Mouse (Mus musculus) left cerebral cortex, adult 2 months (tissue): Measurements from ENCODE around the gene Ly75. TPM values are rescaled to one million over a fixed set of nuclear protein-coding genes. Genes with fewer than 3 reads are reported as not detected.

ENCODE experiments used
- DNase-seq, 2 experiments: peaks; one replicate each; pipeline ENCODE4 v3.0.0; 2021 to 2022; ENCODE audit warnings: low spot score in 2 of 2, mixed read lengths in 1 of 2; ENCODE audit errors: extremely low spot score in 1 of 2
- H3K27ac ChIP-seq: fragments of 200-600 bp; 2 replicates; pipeline ENCODE4 v1.8.1; 2022
- H3K4me3 ChIP-seq: fragments of 200-600 bp; 2 replicates; pipeline ENCODE4 v1.8.1; 2022
- CTCF ChIP-seq: fragments of 200-600 bp; IDR thresholded peaks from 2 replicates; pipeline ENCODE4 v1.8.1; 2022; ENCODE audit warnings: antibody characterized with exemption, mild to moderate bottlenecking, moderate library complexity
- intact Hi-C: fragments of 180-260 bp; cut with DNase I; formaldehyde crosslinking; loops from one replicate; pipeline ENCODE4 v1.15.1; 2025
- total RNA-seq, 2 experiments: library from RNA; stranded (reverse); gene quantifications; 2 replicates each; pipeline ENCODE4 v1.2.3; 2021

Gene Ly75
- total RNA-seq, 2 experiments from 2014 or later, result 0.68 to 0.91 TPM

DNA sequence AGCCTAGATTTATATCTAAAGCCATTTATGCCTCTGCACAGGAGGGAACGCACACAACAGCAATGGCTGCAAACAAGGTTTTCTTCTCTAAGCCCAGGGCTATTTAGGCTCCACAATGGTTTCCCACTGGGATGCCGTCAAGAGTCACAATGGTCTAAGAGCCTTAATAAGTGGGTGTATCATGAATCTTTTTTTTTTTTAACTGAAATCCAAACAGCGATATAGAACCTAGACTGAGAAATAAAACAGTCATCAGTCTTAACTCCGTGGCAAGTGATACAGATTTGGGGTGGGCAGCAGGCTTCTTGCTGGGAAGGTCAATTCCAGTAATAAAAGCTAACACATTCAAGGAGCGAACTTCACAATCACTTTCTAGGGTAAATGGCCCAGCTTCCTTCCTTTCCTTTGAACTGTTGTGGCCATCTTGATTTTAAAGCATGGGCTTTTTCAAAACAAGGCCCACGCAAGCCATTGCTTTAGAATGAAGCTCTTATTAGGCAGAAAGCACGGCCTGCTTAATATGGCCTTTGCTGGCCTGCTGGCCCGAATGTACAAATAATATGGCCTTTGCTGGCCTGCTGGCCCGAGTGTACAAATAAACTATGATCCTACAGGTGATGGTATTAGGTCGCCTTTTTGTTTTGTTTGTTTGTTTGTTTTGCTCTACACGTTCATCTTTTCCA lies 39.4 kb downstream of the Ly75 start:
- no peak overlapping the region for H3K27ac ChIP-seq
- no peak for TF ChIP-seq CTCF
- no peak overlapping the region for H3K4me3 ChIP-seq
- DNase-seq, result no peak
- intact Hi-C loops, result no loop called here

DNA sequence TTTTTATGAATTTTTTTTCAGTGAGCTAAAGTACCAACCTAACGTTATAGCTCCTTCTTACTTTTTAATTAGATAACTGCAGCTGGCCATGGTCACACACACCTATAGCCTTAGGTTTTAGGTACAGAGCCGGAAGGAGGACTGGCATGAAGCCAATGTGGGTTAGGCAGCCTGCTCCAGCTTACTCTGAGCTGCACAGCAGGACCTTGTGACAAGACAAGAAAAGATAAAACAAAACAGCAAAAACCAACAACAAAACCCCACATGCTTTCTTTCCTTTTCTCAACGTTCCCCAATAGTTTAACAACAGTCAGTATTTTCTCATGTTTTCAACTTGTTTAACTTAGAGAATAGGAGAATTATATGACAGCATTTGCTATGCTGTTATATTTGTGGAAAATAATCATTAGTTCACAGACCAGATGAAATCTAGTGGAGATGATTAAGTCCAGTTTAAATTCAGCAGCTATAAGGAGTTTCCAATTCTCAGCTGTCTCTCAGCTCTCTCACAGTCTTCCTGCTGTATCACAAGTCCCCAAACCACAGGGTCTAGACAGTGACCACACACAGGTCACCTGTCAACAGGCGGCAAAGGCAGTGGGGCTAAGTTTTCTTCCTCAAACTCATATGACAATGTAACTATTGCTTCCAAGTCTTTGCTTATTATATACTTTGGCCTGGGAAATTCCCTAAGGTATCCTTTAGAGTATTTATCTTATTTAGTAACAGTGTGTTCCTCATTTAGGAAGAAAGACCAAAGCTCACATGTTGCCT lies 40.8 kb downstream of the Ly75 start:
- no peak for DNase-seq
- Histone ChIP-seq H3K27ac (no peak overlapping the region), H3K4me3 (no peak overlapping the region)
- intact Hi-C loops, result no loop called here
- TF ChIP-seq CTCF, result no peak

DNA sequence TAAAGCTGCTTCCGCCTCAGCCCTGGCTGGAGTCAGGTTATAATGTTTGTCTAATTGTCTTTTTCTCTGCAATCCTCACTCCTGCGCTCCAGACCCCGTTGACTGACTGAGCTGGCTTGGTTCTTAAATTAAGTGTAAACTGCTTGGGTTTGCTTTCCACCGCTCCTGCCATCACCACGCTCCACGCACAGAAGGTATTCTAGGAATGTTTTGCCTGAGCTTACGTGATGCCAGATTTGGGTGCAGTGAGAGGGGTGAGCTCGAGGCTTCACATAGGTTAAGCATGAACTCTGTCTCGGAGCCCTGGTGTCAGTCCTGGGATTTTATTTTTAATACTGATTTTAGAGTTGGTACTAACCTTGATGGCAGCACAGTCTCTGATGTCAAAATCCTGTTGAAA lies 45.2 kb downstream of the Ly75 start:
- no peak for DNase-seq
- Histone ChIP-seq H3K4me3 (no peak overlapping the region), H3K27ac (no peak overlapping the region)
- intact Hi-C loops, result no loop called here
- no peak for TF ChIP-seq CTCF

DNA sequence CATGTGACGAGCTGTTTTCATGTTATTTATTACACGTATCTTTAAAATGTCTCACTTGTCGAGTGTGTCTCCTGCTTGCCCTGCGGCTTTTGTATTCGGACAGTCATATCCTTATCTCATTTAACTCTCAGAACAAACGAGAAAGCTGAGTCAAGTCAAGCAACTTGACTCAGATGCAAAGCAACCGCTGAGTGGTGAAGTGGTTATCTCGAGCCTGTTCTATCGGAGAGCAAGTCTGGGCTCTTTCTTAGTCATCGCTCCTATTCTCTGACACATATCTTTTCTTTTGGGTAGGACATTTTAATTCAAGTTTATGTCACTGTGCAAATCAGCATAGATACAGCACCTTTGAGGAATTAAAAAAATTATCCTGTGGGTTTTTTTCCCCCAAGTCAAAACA lies 54.5 kb downstream of the Ly75 start:
- Histone ChIP-seq H3K27ac (no peak overlapping the region), H3K4me3 (no peak overlapping the region)
- no peak for TF ChIP-seq CTCF
- DNase-seq, result no peak
- intact Hi-C loops, result no loop called here

DNA sequence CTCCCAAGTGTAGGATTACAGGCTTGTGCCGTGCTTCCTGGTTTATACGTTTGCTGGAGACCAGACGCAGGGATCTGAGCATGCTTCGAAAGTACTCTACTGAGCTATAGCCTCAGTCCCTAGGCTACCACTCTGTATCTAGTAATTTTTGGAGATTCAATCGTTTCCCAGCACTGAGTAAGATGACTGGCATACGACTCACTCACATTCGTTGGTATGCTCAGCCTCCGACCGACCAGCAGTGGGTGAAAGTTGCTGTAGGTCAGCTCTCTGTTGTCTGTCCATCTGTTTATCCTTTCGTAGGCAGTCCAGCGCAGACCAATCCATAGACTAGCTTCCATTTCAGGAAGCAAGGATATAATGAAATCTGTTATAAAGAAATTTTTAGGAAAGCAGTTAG lies 55.5 kb downstream of the Ly75 start:
- no peak for TF ChIP-seq CTCF
- intact Hi-C loops, result no loop called here
- Histone ChIP-seq H3K27ac (no peak overlapping the region), H3K4me3 (no peak overlapping the region)
- DNase-seq, result no peak

DNA sequence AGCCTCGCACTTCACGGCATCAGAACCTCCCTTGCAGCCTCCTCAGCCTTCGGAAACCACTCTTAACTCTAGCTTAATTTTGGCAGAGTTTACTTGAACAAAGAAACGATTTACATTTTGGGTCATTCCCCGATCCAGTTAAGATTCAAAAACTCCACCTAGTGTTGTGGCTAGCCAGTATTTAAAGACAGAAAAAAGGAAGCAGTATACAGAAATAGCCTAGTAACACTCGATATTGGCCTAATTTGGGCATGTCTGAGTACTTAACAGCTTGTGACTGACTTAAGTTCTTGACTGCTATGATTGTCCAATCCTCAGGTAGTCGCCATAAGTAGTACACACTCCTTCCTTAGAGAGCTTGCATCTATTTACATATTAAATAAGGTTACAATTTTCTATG lies 56.2 kb downstream of the Ly75 start:
- TF ChIP-seq CTCF, result no peak
- intact Hi-C loops, result no loop called here
- Histone ChIP-seq H3K27ac (no peak overlapping the region), H3K4me3 (no peak overlapping the region)
- no peak for DNase-seq

DNA sequence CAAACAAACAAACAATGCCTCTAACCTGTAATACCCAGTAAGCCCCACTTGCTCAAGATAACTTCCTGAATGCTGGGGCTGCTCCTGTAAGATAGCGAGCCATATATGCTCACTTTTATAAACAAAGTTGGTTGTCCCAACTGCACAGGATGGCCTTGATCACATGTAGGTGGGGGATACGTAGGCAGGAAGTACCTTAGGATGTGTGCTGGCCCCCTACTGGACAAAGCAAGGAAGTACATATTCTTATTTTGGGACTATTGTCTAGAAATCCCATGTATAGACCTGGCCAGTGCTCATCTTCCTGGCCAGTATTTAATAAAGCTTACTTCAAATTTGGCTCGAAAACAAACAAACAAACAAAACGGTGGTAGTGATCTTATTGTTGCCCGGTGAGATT lies 59.7 kb downstream of the Ly75 start:
- H3K4me3 ChIP-seq, result no peak overlapping the region
- TF ChIP-seq CTCF, result peak; percentile 54
- DNase-seq, result no peak
- intact Hi-C loops, result no loop called here
- no peak overlapping the region for H3K27ac ChIP-seq

DNA sequence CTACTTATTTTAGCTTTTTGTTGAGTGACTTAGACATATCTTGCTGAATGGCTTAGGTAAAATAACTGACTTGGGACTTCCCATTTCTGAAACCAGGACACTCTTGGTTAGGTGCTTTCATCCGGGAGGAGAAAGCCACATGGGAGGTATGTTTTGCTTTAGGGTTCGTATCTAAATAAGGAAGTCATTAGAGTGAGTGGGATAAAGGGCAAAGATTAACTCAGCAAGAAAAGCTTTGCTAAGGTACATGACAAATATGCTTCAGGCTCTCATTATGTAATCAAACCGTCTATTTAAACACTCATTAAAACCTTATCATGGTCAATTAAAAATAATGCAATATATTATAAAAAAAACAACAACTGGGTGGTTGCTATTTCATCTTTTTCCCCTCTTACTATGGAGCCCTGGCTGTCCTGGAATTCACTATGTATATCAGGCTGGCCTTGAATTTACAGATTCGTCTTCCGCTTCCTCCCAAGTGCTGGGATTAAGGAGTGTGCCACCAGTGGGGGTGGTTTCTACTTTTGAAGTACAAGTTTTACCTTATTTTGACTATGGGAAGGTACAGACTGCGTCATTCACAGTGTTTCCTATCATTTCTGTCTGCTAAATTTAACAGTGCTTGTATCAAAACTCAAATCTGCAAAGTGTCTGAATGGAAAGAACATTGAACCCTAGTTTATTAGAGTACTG lies 60.9 kb downstream of the Ly75 start:
- no peak overlapping the region for H3K27ac ChIP-seq
- no peak for DNase-seq
- intact Hi-C loops, result no loop called here
- TF ChIP-seq CTCF, result no peak
- no peak overlapping the region for H3K4me3 ChIP-seq

DNA sequence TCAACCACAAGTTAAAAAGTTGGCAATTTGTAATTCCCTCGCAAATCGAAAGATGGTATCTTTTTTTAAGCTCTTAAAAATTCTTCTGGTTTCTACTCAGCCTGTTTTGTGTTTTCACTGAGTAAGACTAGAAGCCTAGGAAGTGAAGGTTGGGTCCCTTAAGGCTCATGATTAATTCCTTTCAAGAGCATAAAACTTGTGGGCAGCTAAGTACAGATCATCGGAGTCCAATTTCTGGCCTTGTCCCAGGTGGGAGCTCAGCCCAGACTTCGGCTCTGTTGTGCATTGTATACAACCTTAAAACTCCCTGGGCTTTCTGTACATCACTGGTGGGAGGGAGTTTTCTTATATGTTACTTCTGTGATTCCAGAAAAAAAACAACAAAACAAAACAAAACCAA lies 79.3 kb downstream of the Ly75 start:
- Histone ChIP-seq H3K27ac (no peak overlapping the region), H3K4me3 (no peak overlapping the region)
- DNase-seq, result no peak
- intact Hi-C loops, result no loop called here
- TF ChIP-seq CTCF, result no peak

DNA sequence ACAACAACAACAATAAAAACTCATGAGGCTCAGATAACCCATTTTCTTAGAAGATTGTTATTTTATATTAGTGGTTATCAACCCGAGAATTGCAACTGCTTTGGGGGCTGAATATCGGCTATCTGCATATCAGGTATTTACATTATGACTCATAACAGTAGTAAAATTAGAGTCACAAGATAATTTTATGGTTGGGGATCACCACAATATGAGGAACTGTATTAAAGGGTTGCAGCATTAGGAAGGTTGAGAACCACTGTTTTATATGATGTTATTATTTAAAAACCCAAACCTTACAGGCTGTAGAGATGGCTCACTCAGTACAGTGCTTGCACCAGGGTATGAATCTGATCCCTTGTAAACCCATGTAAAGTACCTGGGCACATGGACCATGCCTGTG lies 83.8 kb downstream of the Ly75 start:
- no peak overlapping the region for H3K27ac ChIP-seq
- H3K4me3 ChIP-seq, result no peak overlapping the region
- no peak for DNase-seq
- no peak for TF ChIP-seq CTCF
- intact Hi-C loops, result no loop called here

DNA sequence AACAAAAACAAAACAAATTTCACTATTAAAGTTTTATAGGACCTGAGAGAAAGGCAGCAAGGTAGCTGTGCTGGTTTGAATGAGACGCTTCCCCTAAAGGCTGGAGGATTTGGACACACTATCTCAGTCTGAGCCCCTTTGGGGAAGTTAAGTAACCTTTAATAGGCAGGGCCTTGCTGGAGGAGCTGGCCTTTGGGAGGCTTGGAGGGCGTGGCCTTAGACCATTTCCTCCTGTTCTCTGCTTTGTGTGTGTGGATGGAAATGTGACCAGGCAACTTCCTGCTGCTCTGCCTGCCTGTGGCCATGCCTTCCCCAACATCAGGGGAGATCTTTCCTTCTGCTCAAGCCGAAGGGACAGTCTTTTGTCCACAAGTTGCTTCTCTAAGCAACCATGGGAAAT lies 84.8 kb downstream of the Ly75 start:
- Histone ChIP-seq H3K4me3 (no peak overlapping the region), H3K27ac (no peak overlapping the region)
- TF ChIP-seq CTCF, result no peak
- intact Hi-C loops, result no loop called here
- DNase-seq, result no peak

DNA sequence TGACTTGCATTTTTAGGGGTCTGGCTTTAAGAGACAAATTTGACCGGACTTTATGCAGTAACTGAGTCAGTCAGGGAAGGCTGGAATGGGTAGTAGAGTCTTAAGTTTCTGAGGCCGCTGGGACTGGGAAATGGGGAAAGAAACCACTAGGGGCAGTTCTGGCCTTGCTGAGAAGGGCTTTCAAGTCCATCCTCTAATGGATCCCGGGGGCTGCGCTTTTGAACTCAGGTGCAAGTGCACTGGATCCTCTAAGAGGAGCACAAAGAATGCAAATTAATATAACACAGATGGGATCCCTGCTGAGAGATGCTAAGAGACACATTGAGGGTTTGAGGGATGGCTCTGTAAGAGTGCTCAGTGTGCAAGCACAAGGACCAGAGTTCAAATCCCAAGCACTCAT lies 91.7 kb downstream of the Ly75 start:
- no peak overlapping the region for H3K4me3 ChIP-seq
- TF ChIP-seq CTCF, result no peak
- intact Hi-C loops, result no loop called here
- no peak overlapping the region for H3K27ac ChIP-seq
- DNase-seq, result no peak

DNA sequence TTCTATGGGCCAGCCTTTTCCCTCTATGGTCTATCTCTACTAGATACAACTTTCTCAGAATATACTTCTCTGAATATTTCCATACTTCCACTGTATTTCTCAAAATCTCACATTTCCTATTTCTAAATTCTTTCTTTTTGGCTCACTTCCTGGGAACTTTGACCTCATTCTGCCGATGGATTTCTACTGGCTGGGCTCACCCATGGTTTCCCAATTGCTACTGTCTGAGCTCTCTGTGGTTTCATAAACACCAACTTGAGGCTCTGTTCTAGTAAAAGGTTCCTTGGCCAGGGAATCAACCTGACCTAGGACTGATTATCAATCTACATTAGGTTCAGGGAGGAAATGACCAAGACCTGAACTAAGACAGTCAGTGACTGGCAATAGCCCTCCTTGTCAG lies 93.7 kb downstream of the Ly75 start:
- intact Hi-C loops, result no loop called here
- no peak for TF ChIP-seq CTCF
- H3K27ac ChIP-seq, result no peak overlapping the region

More for the DNA sequence above, 93.7 kb downstream of the Ly75 start:
- H3K4me3 ChIP-seq, result no peak overlapping the region
- no peak for DNase-seq
